Mouse (Mus musculus) hindbrain, embryonic 12.5 days (tissue): ENCODE measurements around the gene Kpna4. TPM values are rescaled to one million over a fixed set of nuclear protein-coding genes. Genes with fewer than 3 reads are reported as not detected.

Experiments used
- ATAC-seq: fragments of 200-750 bp; cut with Nextera tagmentation; 2 replicates; pipeline ENCODE4 v1.8.0; 2017; ENCODE audit warnings: moderate TSS enrichment; ENCODE audit not compliant: low FRiP score
- H3K27ac ChIP-seq: fragments of 300-500 bp; sonication (generic); 2 replicates; pipeline ENCODE4 v1.5.1; 2016; ENCODE audit warnings: mild to moderate bottlenecking
- H3K27me3 ChIP-seq: fragments of 300-500 bp; sonication (generic); 2 replicates; pipeline ENCODE4 v1.6.1; 2016; ENCODE audit warnings: mild to moderate bottlenecking
- H3K36me3 ChIP-seq: fragments of 300-500 bp; sonication (generic); 2 replicates; pipeline ENCODE4 v1.6.1; 2016; ENCODE audit warnings: mild to moderate bottlenecking
- H3K4me1 ChIP-seq: fragments of 300-500 bp; sonication (generic); 2 replicates; pipeline ENCODE4 v1.6.1; 2016
- H3K4me2 ChIP-seq: fragments of 300-500 bp; sonication (generic); replicated peaks from 2 replicates; pipeline ENCODE4 v1.6.1; 2016; ENCODE audit warnings: mild to moderate bottlenecking
- H3K4me3 ChIP-seq: fragments of 300-500 bp; sonication (generic); 2 replicates; pipeline ENCODE4 v1.5.1; 2016; ENCODE audit warnings: mild to moderate bottlenecking
- H3K9ac ChIP-seq: fragments of 300-500 bp; sonication (generic); 2 replicates; pipeline ENCODE4 v1.6.1; 2016; ENCODE audit warnings: mild to moderate bottlenecking, moderate library complexity
- H3K9me3 ChIP-seq: fragments of 300-500 bp; sonication (generic); replicated peaks from 2 replicates; pipeline ENCODE4 v1.6.1; 2016; ENCODE audit warnings: mild to moderate bottlenecking
- WGBS: fragments of 180-500 bp; shearing (Covaris S2); methylation state at CpG from one replicate; pipeline ENCODE4 v1.1.7; 2016; 5-methylcytosine and 5-hydroxymethylcytosine counted together
- polyA plus RNA-seq: library from polyadenylated mRNA; unstranded; fragments of >200 nt; fragmentation: Nextera tagmentation; extraction: Ambion mirVana; gene quantifications from 2 replicates; pipeline ENCODE4 v1.2.1, GENCODE M21; 2016

Gene Kpna4
- polyA plus RNA-seq, 1 experiment from 2014 or later: 54.1 TPM

- Histone ChIP-seq H3K9me3 (no peaks in the 10 kb centered on the region), H3K27me3 (no peaks in the 10 kb centered on the region), H3K27ac (no peak overlapping the region), H3K4me1 (no peaks in the 10 kb centered on the region), H3K36me3 (no peaks in the 10 kb centered on the region), H3K4me2 (no peak overlapping the region), H3K9ac (no peak overlapping the region), H3K4me3 (no peak overlapping the region)
- 95% methylated on average over 1 of the region's 1 CpGs for WGBS
- no peak for ATAC-seq
These were observed 64.1 kb downstream of the Kpna4 start for GRCm38 (mm10) chr3:69062764-69063163.

GRCm38 (mm10) chr3:69060672-69061071 is 66.2 kb downstream of the Kpna4 start:
- 91% methylated on average over 4 of the region's 4 CpGs for WGBS
- H3K9ac ChIP-seq: no peak overlapping the region
- no peaks in the 10 kb centered on the region for H3K27me3 ChIP-seq
- no peak for ATAC-seq
- H3K36me3 ChIP-seq: no peaks in the 10 kb centered on the region
- no peaks in the 10 kb centered on the region for H3K9me3 ChIP-seq
- no peaks in the 10 kb centered on the region for H3K4me1 ChIP-seq
- no peak overlapping the region for H3K27ac ChIP-seq
- no peak overlapping the region for H3K4me2 ChIP-seq
- no peak overlapping the region for H3K4me3 ChIP-seq

DNA sequence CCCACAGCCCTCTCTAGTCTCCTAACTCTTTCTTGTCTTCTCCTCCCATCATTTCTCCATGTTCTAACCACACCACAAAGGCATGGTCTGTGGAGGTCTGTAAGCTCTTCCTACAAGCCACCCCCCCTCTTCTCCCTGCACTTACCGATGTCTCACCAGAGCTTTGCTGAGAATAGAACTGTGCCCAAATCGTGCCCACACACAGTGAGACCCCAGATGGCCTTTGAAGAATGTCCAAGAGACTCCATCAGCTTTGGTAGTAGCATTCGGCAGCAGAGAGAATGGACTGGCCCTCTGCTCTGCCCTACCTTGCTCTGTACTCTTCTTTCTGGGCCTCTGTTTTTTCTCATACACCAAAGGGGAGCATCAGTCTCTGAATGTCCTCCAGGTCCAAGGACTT is 71.0 kb downstream of the Kpna4 start:
- Histone ChIP-seq H3K36me3 (no peaks in the 10 kb centered on the region), H3K9me3 (no peaks in the 10 kb centered on the region), H3K27me3 (no peaks in the 10 kb centered on the region), H3K4me1 (no peaks in the 10 kb centered on the region), H3K9ac (no peak overlapping the region), H3K4me3 (no peak overlapping the region), H3K27ac (no peak overlapping the region), H3K4me2 (no peak overlapping the region)
- no peak for ATAC-seq
- WGBS: 84% methylated on average over 3 of the region's 3 CpGs

DNA sequence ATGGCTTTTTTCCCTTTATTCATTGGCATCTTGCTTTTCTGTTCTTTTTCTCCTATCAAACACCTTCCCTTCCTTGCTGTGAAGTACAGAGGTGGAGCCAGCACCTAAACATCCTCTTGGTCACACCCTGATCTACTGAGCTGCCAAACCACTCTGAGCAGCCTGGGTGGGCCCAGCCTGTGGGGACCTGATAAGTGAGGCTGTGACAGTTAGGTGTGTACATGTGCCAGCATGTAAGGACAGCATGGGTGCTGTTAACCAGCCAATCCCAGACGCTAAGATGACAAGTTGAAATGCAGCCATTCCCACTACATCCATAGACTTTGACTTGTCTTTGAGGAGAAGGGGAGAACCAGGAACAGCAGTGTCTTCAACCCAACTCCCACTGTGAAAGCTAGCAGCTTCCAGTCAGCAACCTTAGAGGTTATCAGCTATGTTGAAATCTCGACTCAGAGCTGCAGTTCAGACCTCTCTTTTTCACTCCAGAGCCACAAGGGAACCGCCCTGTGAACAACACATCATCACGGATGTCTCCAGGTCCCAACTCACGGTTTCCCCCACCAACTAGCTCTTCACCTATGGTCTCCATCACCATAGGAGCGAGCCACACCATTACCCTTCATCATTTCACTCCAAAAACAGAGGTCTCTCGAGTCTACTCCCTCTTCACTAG is 72.0 kb downstream of the Kpna4 start:
- no peak overlapping the region for H3K4me2 ChIP-seq
- WGBS: 84% methylated on average over 7 of the region's 7 CpGs
- H3K27me3 ChIP-seq: no peaks in the 10 kb centered on the region
- H3K4me3 ChIP-seq: no peak overlapping the region
- no peaks in the 10 kb centered on the region for H3K9me3 ChIP-seq
- no peak for ATAC-seq
- H3K36me3 ChIP-seq: no peaks in the 10 kb centered on the region
- H3K4me1 ChIP-seq: no peaks in the 10 kb centered on the region
- no peak overlapping the region for H3K27ac ChIP-seq
- no peak overlapping the region for H3K9ac ChIP-seq

DNA sequence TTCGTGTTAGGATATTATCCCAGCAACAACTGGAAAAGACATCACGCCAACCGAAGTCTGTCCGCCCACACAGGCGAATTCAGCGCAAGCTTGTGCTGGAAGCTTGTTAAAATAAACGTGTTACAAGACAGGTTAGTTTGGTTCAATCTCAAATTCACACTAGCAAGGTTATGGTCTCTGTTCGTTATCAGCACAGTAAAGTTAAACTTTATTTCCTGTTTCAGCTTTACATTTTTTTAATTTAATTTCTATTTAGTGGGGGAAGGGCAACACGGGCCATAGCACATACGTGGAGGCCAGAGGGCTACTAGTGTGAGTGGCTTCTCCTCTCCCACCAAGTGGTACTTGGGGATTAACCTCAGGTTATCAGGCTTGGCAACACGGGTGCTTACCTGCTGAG is 75.0 kb downstream of the Kpna4 start:
- Histone ChIP-seq H3K9me3 (no peaks in the 10 kb centered on the region), H3K4me3 (no peak overlapping the region), H3K27me3 (no peaks in the 10 kb centered on the region), H3K4me1 (no peaks in the 10 kb centered on the region), H3K36me3 (no peaks in the 10 kb centered on the region), H3K27ac (no peak overlapping the region), H3K4me2 (no peak overlapping the region), H3K9ac (no peak overlapping the region)
- ATAC-seq: no peak
- WGBS: 95% methylated on average over 11 of the region's 11 CpGs

DNA sequence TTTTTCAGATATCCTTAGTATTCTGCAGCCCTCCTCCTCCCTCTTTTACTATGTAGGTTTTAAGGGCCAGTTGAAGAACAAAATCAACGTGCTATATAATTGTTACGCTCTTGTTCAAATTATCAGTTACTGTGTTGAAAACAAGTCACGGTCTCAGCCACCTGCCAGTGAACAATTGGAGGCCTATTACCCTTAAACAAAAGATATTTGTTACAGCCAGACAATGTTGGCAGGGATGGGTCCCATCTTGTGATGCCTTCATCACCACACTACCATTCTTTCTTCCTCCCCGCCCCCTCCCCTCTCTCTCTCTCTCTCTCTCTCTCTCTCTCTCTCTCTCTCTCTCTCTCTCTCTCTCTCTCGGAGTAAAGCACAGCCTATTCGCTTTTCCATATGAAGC is 77.9 kb downstream of the Kpna4 start:
- 70% methylated on average over 6 of the region's 6 CpGs for WGBS
- Histone ChIP-seq H3K4me1 (peaks cover 6% of the 10 kb centered on the region; the same call in 1 of the 2 replicates), H3K4me3 (no peak overlapping the region), H3K36me3 (no peaks in the 10 kb centered on the region), H3K4me2 (no peak overlapping the region), H3K9ac (no peak overlapping the region), H3K9me3 (no peaks in the 10 kb centered on the region), H3K27ac (no peak overlapping the region), H3K27me3 (no peaks in the 10 kb centered on the region)
- no peak for ATAC-seq

DNA sequence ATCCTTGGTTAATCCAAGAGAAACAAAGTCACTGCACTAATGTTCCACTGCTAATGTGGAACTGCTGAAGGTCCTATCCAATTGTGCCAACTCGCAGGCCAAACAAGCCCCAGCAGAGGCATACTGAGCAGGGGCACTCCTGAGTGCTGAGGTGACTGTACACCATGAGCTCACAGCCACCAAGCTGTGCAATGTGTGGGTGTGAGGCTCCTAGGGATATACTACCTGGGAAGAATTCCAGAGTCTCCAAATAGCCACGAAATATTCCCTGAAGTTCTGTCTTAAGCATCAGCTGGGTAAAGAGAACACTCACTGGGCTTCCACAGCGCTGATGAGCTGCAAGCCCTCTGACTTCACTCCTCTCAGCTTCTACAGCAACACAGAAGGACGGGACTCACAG is 79.2 kb downstream of the Kpna4 start:
- Histone ChIP-seq H3K4me2 (no peak overlapping the region), H3K36me3 (no peaks in the 10 kb centered on the region), H3K27ac (no peak overlapping the region), H3K4me3 (no peak overlapping the region), H3K9me3 (no peaks in the 10 kb centered on the region), H3K9ac (no peak overlapping the region), H3K27me3 (no peaks in the 10 kb centered on the region), H3K4me1 (peaks cover 8% of the 10 kb centered on the region; the same call in 1 of the 2 replicates)
- no peak for ATAC-seq
- WGBS: 85% methylated on average over 4 of the region's 4 CpGs

GRCm38 (mm10) chr3:69046509-69046908 is 80.4 kb downstream of the Kpna4 start:
- Histone ChIP-seq H3K4me2 (no peak overlapping the region), H3K9me3 (no peaks in the 10 kb centered on the region), H3K4me3 (no peak overlapping the region), H3K27ac (no peak overlapping the region), H3K27me3 (no peaks in the 10 kb centered on the region), H3K4me1 (peaks cover 8% of the 10 kb centered on the region; the same call in 1 of the 2 replicates), H3K36me3 (no peaks in the 10 kb centered on the region), H3K9ac (no peak overlapping the region)
- ATAC-seq: no peak
- WGBS: 76% methylated on average over 4 of the region's 4 CpGs

- peak overlapping the region; percentile 91 for H3K4me3 ChIP-seq
- ATAC-seq: no peak
- WGBS: 24% methylated on average over 13 of the region's 13 CpGs
- no peaks in the 10 kb centered on the region for H3K9me3 ChIP-seq
- no peaks in the 10 kb centered on the region for H3K36me3 ChIP-seq
- H3K4me2 ChIP-seq: peak overlapping the region; percentile 83
- H3K9ac ChIP-seq: 0 out of 2 replicates have a peak overlapping the region, but pooled peaks have one; percentile 94
- no peaks in the 10 kb centered on the region for H3K27me3 ChIP-seq
- peaks cover 11% of the 10 kb centered on the region for H3K4me1 ChIP-seq
- no peak overlapping the region for H3K27ac ChIP-seq
These were observed 81.2 kb downstream of the Kpna4 start for GRCm38 (mm10) chr3:69045750-69046149.

- peak overlapping the region; percentile 96 for H3K27ac ChIP-seq
- peaks cover 2% of the 10 kb centered on the region; the same call in 1 of the 2 replicates for H3K36me3 ChIP-seq
- WGBS: 9% methylated on average over 9 of the region's 9 CpGs
- H3K9me3 ChIP-seq: no peaks in the 10 kb centered on the region
- H3K9ac ChIP-seq: peak overlapping the region; percentile 94
- peaks cover 11% of the 10 kb centered on the region for H3K4me1 ChIP-seq
- peak overlapping the region; percentile 91 for H3K4me3 ChIP-seq
- peak overlapping the region; percentile 83 for H3K4me2 ChIP-seq
- no peak; the same call in 1 of the 2 replicates for ATAC-seq
- H3K27me3 ChIP-seq: no peaks in the 10 kb centered on the region
These were observed 81.6 kb downstream of the Kpna4 start for GRCm38 (mm10) chr3:69045400-69045703.

DNA sequence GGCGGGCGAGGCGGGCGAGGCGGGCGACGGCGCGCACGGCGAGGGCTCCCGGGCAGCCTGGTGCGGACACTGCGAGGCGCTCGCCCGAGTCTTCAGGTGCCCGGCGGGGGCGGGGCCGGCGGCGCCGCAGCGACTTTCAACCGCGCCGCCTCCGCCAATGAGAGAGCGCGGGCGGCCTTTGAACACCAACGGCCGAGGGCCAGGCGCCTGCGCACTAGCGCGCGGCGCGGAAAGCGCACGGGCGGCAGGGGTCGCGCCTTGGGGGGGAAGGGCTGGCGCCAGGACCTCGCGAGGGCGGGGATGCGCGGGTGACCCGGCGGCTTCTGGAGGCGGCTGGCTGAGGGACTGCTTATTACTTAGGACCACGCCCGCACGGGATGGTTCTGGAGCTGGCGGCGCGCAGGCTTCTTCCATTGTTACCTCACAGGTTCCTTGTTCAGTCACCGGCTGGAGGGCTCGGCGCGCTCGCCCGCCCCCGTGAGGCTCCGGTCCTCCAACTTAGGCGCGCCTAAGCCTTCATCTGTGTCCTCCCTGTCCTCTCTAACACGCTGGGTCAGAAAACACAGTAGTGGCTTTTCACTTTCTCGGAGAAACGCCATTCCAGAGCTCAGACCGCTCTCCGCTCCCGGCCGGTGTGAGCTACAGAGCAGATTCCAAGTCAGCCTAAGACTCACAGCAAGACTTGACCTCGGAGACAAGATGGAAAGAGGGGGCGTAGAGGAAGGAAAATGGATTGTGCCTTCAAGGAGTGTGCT is 82.1 kb downstream of the Kpna4 start, which contains the start of gene Trim59:
Trim59 (minus strand) TSS at position 111 of the 755 bp plus-strand sequence.
- peak within 1 kb of the TSS; percentile 83 for H3K4me2 ChIP-seq
- no peaks in the 10 kb centered on the region for H3K27me3 ChIP-seq
- H3K9ac ChIP-seq: peak within 1 kb of the TSS; percentile 94
- WGBS: under 1% methylated on average over 80 of the region's 80 CpGs
- H3K4me1 ChIP-seq: peaks cover 11% of the 10 kb centered on the region
- peak within 1 kb of the TSS; percentile 96 for H3K27ac ChIP-seq
- H3K4me3 ChIP-seq: peak within 1 kb of the TSS; percentile 91
- peaks cover 2% of the 10 kb centered on the region; the same call in 1 of the 2 replicates for H3K36me3 ChIP-seq
- ATAC-seq: peak; percentile 96
- no peaks in the 10 kb centered on the region for H3K9me3 ChIP-seq

- no peaks in the 10 kb centered on the region for H3K9me3 ChIP-seq
- WGBS: 0% methylated on average over 41 of the region's 42 CpGs
These were observed 82.7 kb downstream of the Kpna4 start for GRCm38 (mm10) chr3:69044167-69044591.

More at GRCm38 (mm10) chr3:69044167-69044591, 82.7 kb downstream of the Kpna4 start:
- peaks cover 11% of the 10 kb centered on the region for H3K4me1 ChIP-seq
- H3K27me3 ChIP-seq: no peaks in the 10 kb centered on the region
- H3K27ac ChIP-seq: peak overlapping the region; percentile 96
- H3K36me3 ChIP-seq: peaks cover 2% of the 10 kb centered on the region; the same call in 1 of the 2 replicates
- peak overlapping the region; percentile 83 for H3K4me2 ChIP-seq
- ATAC-seq: peak; percentile 73
- H3K9ac ChIP-seq: peak overlapping the region; percentile 94
- H3K4me3 ChIP-seq: peak overlapping the region; percentile 91
